Mouse (Mus musculus) heart, postnatal 25 days (tissue): ENCODE data around the gene Ugt1a2. TPM values are rescaled to one million over a fixed set of nuclear protein-coding genes. Genes with fewer than 3 reads are reported as not detected.
"Not testable (repeated sequence)": the region's sequence is repeated elsewhere in the genome, so short reads cannot be mapped to it uniquely, and the experiment has no call there.

ENCODE experiments used
- DNase-seq: peaks from one replicate; pipeline ENCODE4 v3.0.0; 2022; ENCODE audit warnings: low spot score
- intact Hi-C: fragments of 180-260 bp; cut with DNase I; formaldehyde crosslinking; loops from one replicate; pipeline ENCODE4 v1.15.1; 2025
- total RNA-seq, 2 experiments: library from RNA; stranded (reverse); gene quantifications; 2 replicates each; pipeline ENCODE4 v1.2.3; 2021

Gene Ugt1a2
- not detected for total RNA-seq

DNA sequence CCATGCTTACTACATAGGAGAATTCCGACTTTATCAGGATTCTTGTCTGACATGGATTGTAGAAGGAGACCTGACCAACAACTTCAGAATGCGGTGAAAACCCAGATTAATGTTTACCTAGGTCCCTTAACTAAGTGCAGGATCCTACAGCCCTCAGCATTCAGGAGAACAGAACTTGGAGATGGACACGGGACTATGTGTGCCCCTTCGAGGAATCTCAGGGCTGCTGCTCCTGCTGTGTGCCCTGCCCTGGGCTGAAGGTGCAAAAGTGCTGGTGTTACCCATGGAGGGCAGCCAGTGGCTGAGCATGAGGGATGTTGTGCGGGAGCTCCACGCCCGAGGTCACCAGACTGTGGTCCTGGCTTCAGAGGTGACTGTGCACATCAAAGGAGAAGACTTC is at the start of gene Ugt1a2:
Gene Ugt1a2 (plus strand): TSS at position 146 of the 400 bp plus-strand sequence.
- intact Hi-C loops, result no loop called here

DNA sequence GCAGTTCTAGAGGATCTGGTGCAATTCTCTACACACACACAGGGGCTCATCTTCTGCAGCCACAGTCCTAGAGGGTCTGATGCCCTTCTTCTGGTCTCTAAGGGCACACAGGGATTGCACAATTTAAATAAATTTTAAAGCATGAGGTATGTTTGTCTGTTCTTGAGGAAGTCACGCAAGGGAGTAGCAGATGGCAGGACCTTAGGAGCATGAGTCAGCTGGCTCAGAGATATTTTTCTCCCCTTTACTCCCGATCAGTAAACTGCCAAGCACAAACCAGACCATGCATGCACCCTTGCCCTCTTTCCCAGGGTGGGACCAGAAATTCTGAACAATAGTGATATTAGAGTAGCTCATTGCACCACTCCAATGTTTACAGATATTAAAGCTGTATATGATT is 42.0 kb upstream of the Ugt1a2 start:
- no peak for DNase-seq
- intact Hi-C loops, result no loop called here

More for the DNA sequence above, at the start of gene Ugt1a2:
- no peak for DNase-seq

DNA sequence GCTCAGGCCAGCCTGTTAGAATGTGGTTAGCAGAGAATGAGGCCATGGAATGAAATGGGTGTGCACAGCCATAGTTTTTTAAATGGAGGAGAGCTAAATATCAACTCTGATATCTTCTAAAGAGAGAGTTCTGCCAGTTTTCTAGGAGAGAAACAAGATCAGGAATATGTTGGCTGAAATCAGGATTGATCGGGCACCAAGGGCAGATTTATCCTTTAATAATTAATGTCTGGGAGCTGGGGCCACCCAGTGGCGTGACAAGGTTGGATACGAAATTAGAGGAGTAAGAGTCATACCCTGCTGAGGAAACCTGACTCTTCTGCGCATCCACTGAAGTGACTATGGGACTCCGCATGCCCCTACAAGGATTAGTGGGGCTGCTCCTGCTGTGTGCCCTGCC is 34.7 kb upstream of the Ugt1a2 start, which contains the start of gene Ugt1a5:
Gene Ugt1a5 (plus strand): TSS at position 302 of the 400 bp plus-strand sequence.
- DNase-seq, result no peak
- intact Hi-C loops, result no loop called here

DNA sequence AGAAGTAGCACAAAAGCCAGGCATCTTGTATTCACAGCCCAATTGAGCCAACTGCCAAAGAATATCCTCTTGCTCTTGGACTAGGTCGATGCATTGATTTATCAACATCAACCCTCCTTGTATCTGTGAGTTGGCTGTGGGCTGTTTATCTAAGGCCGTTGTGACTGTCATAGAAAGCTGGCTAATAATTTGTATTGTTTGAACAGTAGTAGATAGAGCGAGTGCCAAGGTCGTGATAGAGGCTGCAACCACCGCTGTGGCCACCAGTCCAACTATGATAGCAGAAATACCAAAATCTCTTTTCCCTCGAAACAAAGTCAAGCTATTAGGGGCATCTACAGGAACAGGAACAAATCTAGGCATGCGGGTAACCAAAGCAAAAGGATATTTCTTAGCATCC is 28.2 kb upstream of the Ugt1a2 start:
- DNase-seq, intact Hi-C loops: not testable (repeated sequence)

DNA sequence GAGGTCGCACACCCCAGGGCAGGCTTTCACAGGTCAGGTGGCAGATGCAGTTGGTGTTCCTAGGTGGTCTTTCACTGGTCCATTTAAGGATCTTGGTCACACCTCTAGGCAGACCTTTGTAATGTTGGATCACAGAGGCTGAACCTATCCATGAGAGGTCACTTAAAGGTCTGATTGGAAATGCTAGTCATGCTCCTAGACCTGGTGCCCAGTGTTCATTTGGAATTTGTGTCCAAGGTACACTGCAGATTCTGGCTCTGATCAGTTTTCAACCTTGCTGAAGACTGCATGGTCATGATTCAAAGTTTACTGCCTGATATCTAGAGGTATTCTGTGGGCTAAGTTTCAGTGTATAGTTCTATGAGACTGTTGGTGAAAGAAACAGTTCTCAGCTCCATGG is 20.7 kb upstream of the Ugt1a2 start:
- no peak for DNase-seq
- intact Hi-C loops, result no loop called here

DNA sequence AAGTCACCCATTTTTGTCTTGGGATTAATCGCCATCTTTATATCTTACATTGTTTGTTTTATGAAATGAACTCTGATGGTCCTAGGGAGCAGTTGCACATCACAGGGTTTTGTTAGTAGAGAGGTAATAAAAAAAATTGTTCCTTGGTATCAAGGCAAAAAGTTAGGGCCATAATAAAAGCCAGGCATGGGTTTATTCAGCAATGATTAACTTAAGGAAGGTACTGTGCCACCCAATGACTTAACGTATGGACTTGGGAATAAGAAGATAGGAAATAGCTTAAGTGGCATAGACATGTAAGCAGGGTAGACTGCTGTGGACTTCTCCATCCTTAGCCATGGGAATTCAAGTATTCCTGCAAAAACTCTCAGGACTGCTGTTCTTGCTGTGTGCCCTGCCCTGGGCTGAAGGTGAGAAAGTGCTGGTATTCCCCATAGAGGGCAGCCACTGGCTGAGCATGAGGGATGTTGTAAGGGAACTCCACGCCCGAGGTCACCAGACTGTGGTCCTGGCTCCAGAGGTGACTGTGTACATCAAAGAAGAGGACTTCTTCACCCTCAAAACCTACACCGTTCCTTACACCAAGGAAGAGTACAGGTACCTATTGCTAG is 14.0 kb upstream of the Ugt1a2 start:
- intact Hi-C loops, result no loop called here
- no peak for DNase-seq

DNA sequence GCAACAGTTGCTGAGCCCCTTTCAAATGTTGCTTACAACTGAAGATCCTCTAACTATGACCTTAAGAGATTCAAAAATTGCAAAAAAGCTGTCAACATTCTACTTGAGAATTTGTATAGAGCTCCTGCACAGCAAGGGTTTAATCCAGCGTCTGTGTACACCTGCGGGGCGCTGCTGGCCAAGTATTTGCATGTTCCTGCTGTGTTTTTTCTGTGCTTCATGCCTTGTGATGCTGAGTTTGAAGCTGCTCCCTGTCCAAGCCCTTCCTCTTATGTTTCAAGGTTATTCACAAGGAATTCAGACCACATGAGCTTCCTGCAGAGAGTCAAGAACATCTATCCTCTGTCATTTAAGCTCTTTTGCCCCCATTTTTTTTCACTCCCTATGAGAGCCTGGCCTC is 8.3 kb upstream of the Ugt1a2 start:
- intact Hi-C loops, result no loop called here

DNA sequence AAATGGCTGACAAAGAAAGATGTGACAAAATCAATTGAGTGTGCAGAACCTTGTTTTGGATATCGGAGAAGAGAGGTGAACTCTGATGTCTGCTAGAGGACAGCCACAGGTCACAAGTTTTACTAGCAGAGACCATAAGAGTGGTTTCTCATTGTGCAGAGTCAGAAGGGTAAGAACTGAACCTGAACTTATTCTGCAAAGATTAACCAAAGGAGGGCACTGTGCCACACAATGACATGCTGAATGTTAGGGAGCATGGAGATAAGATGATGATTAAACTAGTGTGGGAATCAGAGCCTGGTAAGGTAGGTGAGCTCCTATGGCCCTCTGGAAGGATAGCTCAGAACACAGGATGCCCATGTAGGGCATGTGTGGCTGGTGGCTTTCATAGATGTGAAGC is 4.7 kb upstream of the Ugt1a2 start:
- intact Hi-C loops, result no loop called here

More for the DNA sequence above, 8.3 kb upstream of the Ugt1a2 start:
- no peak for DNase-seq

DNA sequence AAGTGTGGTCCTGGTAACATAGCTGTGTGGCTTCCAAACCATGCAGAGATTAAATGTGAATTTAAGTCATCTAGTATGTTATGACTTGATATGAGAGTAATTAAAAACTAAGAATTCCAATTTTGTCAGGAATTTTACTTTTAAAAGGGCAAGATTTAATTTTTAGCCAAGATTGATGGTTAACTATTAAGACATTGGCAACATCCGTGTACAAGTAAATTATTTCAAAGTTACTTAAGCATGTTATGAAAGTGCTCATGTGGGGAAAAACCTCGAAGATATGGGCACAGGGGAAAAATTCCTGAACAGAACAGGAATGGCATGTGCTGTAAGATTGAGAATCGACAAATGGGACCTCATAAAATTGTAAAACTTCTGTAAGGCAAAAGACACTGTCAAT is 3.0 kb upstream of the Ugt1a2 start:
- intact Hi-C loops, result no loop called here
- no peak for DNase-seq

More for the DNA sequence above, 4.7 kb upstream of the Ugt1a2 start:
- no peak for DNase-seq

DNA sequence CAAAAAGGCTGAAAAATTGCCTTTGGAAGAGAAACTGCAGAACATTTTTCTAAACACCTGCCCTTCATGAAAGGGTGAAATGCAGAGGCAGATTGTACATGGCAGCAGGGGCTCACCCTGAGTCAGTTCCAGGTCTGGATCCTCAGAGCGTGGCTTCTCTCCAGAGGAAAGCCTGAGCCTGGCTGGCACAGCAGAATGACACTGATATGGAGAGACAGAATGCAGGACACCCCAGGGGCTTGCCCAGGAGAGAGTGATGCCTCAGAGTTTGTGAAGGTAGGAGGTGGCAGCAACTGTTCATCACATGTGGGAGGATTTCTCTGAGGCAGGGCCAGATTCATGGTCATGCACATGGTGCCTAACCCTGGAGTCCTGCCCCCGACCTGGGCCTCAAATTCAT is 405 bp upstream of the Ugt1a2 start:
- DNase-seq, result no peak
- intact Hi-C loops, result no loop called here

DNA sequence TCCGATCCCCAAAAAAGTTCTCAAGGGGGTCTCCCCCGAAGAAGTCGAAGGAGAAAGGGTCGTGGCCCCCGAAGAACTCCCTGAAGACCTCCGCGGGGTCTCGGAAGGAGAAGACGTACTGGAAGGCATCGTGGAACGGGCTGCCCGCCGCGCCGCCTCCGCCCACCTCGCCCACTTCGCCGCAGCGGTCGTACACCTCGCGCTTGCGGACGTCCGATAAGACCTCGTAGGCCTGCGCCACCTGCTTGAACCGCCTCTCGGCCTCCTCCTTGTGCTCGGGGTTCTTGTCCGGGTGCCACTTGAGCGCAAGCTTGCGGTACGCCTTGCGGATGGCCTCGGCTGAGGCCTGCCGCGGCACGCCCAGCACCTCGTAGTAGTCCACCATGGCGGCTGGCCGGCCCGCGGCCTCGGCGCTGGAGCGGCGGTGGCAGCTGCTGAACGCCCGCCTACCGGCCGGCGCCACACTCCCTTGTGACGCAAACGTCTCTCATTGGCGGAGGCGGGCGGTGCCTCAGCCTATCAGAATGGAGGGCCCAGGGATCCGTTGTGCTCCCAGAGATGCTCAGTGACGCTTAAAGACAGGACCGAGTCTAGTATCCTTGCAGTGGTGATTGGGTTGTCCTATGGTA is 5.0 kb downstream of the Ugt1a2 start, which contains the start of gene Dnajb3:
Gene Dnajb3 (minus strand): TSS at position 489 of the 629 bp plus-strand sequence.
- DNase-seq, result no peak
- intact Hi-C loops, result no loop called here

DNA sequence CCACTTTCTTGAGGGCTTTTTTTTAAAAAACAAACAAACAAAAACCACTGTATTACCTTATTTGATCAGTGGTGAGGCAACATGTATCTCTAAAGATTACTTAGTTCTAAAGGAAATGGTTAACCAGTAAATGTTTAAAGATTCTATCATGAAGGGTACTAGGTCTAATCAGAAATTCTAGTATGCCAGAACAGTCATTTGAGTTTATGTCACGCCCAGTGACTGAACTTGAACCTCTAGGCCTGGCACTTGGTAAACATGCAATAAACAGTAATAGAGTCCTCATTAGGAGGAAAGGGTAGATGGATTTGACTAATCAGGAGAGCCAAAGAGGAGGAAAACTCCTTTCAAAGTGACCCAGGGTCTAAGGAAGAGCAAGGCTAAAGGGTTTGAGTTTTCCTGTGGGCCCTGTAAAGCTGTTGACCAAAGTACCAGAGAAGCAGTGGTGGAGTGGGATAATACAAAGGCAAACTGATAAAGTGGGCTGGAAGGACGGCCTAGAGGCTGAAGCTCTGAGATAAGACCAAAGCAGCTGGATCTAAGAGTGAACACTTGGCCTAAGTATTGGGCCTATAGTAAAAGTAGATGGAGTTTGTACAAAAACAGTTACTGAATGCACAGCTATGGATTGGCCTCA is 6.6 kb downstream of the Ugt1a2 start:
- intact Hi-C loops, result no loop called here
- no peak for DNase-seq

DNA sequence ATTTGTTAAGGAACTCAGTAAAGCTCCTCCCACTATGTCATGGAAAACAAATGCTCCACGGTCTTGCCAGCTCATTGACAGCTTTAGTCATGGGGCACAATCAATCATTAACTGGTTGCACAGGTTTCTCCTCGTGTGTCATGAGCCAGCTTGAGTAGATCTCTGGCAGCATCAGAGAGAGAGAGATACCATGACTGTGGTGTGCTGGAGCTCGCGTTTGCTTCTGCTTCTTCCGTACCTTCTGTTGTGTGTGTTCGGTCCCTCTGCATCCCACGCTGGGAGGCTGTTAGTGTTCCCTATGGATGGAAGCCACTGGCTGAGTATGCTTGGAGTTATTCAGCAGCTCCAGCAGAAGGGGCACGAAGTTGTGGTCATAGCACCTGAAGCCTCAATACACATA is 11.4 kb downstream of the Ugt1a2 start, which contains the start of gene Ugt1a1:
Gene Ugt1a1 (plus strand): TSS at position 148 of the 400 bp plus-strand sequence.
- no peak for DNase-seq
- intact Hi-C loops, result no loop called here

DNA sequence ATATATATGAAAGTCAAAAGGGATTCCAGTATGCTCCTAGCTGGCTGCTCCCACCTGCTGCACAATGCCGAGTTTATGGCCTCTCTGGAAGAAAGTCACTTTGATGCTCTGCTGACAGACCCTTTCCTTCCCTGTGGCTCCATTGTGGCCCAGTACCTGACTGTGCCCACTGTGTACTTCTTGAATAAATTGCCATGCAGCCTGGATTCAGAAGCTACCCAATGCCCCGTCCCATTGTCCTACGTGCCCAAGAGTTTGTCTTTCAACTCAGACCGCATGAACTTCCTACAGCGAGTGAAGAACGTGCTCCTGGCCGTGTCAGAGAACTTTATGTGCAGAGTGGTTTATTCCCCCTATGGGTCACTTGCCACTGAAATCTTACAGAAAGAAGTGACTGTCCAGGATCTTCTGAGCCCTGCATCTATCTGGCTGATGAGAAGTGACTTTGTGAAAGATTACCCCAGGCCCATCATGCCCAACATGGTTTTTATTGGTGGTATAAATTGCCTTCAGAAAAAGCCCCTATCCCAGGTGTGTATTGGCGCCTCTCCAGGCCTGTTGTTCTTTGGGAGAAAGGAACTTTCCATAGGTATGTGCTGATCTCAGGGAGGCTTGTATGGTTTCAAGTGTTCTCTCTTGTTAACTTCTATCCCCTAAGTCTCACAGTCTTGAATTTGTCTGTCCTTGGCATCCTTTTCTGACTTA is 12.1 kb downstream of the Ugt1a2 start:
- intact Hi-C loops, result no loop called here
- DNase-seq, result no peak

DNA sequence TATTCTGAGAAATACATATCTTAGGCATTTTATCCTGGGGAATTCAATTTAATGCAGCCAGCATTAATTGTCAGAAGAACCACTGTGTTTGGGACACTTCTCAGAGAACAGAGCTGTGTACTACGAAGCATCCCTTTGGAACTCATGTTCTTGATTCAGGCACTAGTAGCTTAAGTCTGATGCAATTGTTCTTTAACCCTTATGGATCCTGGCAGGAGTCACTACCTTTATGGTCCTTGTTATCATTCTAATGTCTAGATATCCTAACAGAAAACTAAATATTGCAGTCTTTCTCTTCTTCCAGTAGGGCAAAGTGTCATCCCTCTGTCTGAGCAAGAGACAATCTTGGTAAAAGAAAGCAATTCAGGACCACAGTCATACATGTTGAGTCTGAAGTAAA is 12.7 kb downstream of the Ugt1a2 start:
- DNase-seq, result no peak
- intact Hi-C loops, result no loop called here

DNA sequence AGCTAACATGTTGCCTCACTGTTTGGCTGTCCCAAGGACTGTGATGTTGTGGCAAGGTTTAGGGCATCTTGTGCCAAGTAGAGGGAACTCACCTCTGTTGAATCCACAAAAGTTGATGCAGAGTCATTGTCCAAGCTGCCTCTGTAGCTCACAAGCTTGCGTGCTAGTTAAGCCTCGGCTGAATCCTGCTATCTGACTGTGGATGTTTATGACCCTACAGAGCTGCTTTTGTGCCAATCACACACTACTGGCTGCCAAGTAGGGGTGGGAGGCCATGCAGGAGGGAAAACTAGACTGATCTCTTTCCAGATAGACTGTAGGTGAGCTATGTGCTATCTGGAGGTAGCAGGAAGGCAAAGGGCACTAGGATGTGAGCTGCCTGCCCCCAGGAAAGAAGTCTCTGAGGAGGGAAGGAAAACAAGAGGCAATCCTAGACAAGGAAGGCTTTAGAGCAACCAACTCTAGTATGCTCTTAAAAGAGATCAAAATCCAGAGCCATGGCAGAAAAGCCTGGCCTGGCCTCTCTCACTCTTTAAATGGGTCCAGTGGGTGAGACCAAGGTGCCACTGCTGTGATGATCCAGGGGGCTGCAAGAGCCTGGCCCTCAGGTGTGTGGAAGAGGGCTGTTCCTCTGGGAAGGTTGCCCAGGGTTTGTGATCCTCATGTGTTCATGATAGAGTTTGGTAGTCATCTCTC is 13.5 kb downstream of the Ugt1a2 start:
- intact Hi-C loops, result no loop called here
- no peak for DNase-seq

DNA sequence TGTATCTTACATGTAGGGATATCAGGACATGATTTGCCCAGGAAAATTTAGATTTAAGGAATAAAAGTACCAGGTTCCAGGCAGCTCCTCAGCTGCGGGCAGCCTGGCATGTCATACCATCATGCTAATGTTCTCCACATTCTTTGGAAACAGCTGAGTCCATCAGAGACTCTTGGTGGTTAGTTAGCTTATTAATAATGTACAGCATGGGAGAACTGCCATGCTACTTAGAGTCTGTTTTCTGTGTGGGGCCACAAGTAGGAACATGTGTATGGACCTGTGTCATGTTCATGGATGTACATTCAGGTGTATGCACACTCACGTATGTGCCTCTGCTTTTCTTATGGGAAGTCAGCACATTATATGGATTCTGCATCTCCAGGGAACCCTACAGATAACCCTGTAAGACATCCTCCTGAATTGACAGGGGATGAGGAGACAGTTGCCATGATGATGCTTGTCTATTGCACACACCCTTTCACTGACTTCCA is 14.1 kb downstream of the Ugt1a2 start:
- intact Hi-C loops, result no loop called here
- no peak for DNase-seq

DNA sequence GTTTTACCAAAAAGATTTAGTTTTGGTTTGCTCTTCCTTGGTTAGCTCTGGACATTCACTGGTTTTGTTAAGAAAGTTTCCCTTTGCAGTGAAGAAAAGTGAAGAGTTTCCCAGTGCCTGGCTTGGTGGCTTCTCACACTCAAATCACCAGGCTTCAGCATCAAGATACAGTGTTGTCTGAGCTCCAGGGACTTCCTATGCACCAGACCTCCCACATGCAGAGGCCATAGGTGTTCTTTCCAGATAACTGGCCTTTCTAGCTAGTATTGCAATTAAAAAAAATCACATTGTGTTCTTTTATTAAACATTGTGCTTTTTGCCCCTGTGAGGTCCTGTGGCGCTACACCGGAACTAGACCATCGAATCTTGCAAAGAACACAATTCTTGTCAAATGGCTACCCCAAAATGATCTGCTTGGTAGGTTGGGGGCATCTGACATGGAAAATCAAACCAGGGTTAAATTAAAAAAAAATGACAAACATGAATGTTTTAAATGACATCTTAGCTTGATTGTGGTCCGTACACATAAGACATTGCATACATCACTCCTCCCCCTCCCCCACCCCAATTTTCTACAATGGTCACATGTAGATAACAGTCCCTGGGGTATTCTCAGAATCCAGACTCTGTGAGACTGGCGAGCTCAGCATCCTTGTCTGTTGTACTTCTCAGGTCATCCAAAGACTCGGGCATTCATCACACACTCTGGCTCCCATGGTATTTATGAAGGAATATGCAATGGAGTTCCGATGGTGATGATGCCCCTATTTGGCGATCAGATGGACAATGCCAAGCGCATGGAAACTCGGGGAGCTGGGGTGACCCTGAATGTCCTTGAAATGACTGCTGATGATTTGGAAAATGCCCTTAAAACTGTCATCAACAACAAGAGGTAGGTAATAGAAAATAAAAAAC is 15.3 kb downstream of the Ugt1a2 start:
- intact Hi-C loops, result no loop called here
- DNase-seq, result no peak

DNA sequence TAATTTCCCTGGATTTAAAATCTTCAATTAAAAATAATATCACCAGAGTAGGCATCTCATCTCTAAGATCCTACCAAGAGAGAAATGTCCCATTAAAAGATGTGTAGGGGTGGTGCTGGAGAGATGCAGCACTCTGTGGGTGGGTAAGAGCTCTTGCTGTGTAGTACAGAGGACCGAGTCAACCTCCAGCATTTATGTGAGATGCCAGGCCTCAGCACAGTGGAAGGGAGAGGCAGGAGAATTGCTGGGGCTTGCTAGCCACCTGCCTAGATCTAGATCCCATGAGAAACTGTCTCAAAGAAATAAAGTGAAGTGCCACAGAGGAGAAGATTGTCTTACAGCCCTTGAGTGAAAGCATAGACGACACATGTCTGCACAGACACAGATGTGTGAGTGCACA is 16.1 kb downstream of the Ugt1a2 start:
- intact Hi-C loops, result no loop called here
- no peak for DNase-seq
